8 mouse cellular contexts compared by ENCODE assay signal in genomic region chr5:24908820-24909716, GRCm38 (mm10).
DNase-seq lines count a peak whose midpoint lies in the region; ATAC-seq and TF ChIP-seq lines count a peak whose summit lies in the region.

No protein-coding gene starts in this region.

- peak overlapping the region; percentile 85 for H3K4me3 ChIP-seq in layer of hippocampus, adult 2 months
- H3K4me3 ChIP-seq in forebrain, embryonic 11.5 days (ENCODE audit: low read depth, low read length) = peak overlapping the region; percentile 83
- H3K4me3 ChIP-seq in hindbrain, embryonic 16.5 days (ENCODE audit: low read length) = peak overlapping the region; percentile 93
- peak overlapping the region; percentile 74 for H3K4me3 ChIP-seq in liver, embryonic 16.5 days (ENCODE audit: low read depth, low read length)
- H3K4me3 ChIP-seq in neural tube, embryonic 11.5 days (ENCODE audit: low read depth, low read length) = peak overlapping the region; percentile 64

- peak overlapping the region; percentile 85 for H3K9ac ChIP-seq in forebrain, embryonic 11.5 days (ENCODE audit: low read length)
- peak overlapping the region; percentile 97 for H3K9ac ChIP-seq in hindbrain, embryonic 16.5 days (ENCODE audit: low read depth, low read length)
- peak overlapping the region; percentile 64 for H3K9ac ChIP-seq in liver, embryonic 16.5 days (ENCODE audit: low read depth, low read length)
- peak overlapping the region; percentile 86 for H3K9ac ChIP-seq in neural tube, embryonic 11.5 days (ENCODE audit: low read length)

- H3K36me3 ChIP-seq in forebrain, embryonic 11.5 days (ENCODE audit: control insufficient read depth, insufficient read depth, low read length) = no peaks in the 10 kb centered on the region
- no peaks in the 10 kb centered on the region; the same call in 1 of the 2 replicates for H3K36me3 ChIP-seq in hindbrain, embryonic 16.5 days (ENCODE audit: control insufficient read depth, insufficient read depth, low read length)
- H3K36me3 ChIP-seq in liver, embryonic 16.5 days (ENCODE audit: control insufficient read depth, insufficient read depth) = no peaks in the 10 kb centered on the region
- no peaks in the 10 kb centered on the region for H3K36me3 ChIP-seq in neural tube, embryonic 11.5 days (ENCODE audit: control insufficient read depth, insufficient read depth, low read length)

- 10% methylated on average over 17 of the region's 19 CpGs for WGBS in forebrain, embryonic 11.5 days
- WGBS in hindbrain, embryonic 16.5 days = 13% methylated on average over 15 of the region's 19 CpGs
- 10% methylated on average over 16 of the region's 19 CpGs for WGBS in liver, embryonic 16.5 days (ENCODE audit: insufficient replicate concordance)
- 13% methylated on average over 15 of the region's 19 CpGs for WGBS in neural tube, embryonic 11.5 days

- peak overlapping the region; percentile 74 for H3K4me2 ChIP-seq in forebrain, embryonic 11.5 days (ENCODE audit: low read depth, low read length, severe bottlenecking)
- H3K4me2 ChIP-seq in hindbrain, embryonic 16.5 days (ENCODE audit: low read length) = peak overlapping the region; percentile 65
- peak overlapping the region; percentile 95 for H3K4me2 ChIP-seq in liver, embryonic 16.5 days (ENCODE audit: low read depth, low read length)
- H3K4me2 ChIP-seq in neural tube, embryonic 11.5 days (ENCODE audit: low read depth) = peak overlapping the region; percentile 61

- no peak for DNase-seq in layer of hippocampus, adult 2 months (ENCODE audit: low spot score in 2 of 2)
- DNase-seq in layer of hippocampus, adult 8-10 months (ENCODE audit: low spot score in 2 of 2) = no peak
- peak; percentile 49 for DNase-seq in c-Kit-positive CD71-negative TER-119-negative erythroid progenitor cells, embryonic 14.5 days (ENCODE audit: low read depth)
- peak; percentile 80 for DNase-seq in forebrain, embryonic 11.5 days (ENCODE audit: low spot score)
- DNase-seq in neural tube, embryonic 11.5 days (ENCODE audit: low spot score) = peak; percentile 63
- peak; percentile 83 for DNase-seq in thymus, postnatal 14 days

- H3K27me3 ChIP-seq in forebrain, embryonic 11.5 days (ENCODE audit: control insufficient read depth, insufficient read depth, low read length) = no peaks in the 10 kb centered on the region
- H3K27me3 ChIP-seq in hindbrain, embryonic 16.5 days (replicated peaks; ENCODE audit: control insufficient read depth, insufficient read depth, low read length) = no peaks in the 10 kb centered on the region
- H3K27me3 ChIP-seq in liver, embryonic 16.5 days (ENCODE audit: control insufficient read depth, insufficient read depth, low read depth, low read length) = peaks cover 15% of the 10 kb centered on the region
- no peaks in the 10 kb centered on the region for H3K27me3 ChIP-seq in neural tube, embryonic 11.5 days (ENCODE audit: control insufficient read depth, insufficient read depth, low read length)

- peaks cover 5% of the 10 kb centered on the region; the same call in 1 of the 2 replicates for H3K4me1 ChIP-seq in forebrain, embryonic 11.5 days (replicated peaks; ENCODE audit: control insufficient read depth, insufficient read depth, low read length)
- peaks cover 12% of the 10 kb centered on the region for H3K4me1 ChIP-seq in hindbrain, embryonic 16.5 days (ENCODE audit: control insufficient read depth, insufficient read depth, low read depth, low read length)
- H3K4me1 ChIP-seq in liver, embryonic 16.5 days (ENCODE audit: control insufficient read depth, low read depth, low read length) = peaks cover 10% of the 10 kb centered on the region
- H3K4me1 ChIP-seq in neural tube, embryonic 11.5 days (ENCODE audit: control insufficient read depth, insufficient read depth, low read length) = peaks cover 5% of the 10 kb centered on the region

- ATAC-seq in forebrain, embryonic 11.5 days (replicated peaks; ENCODE audit: low FRiP score) = peak; percentile 59; the same call in 1 of the 2 replicates
- no peak for ATAC-seq in hindbrain, embryonic 16.5 days
- no peak for ATAC-seq in liver, embryonic 16.5 days (ENCODE audit: low read depth)
- no peak; the same call in none of the 2 replicates for ATAC-seq in neural tube, embryonic 11.5 days (ENCODE audit: insufficient read depth, low FRiP score, low TSS enrichment)

- peak overlapping the region; percentile 95 for H3K27ac ChIP-seq in layer of hippocampus, adult 2 months
- peak overlapping the region; percentile 84 for H3K27ac ChIP-seq in forebrain, embryonic 11.5 days (ENCODE audit: low read depth, low read length)
- H3K27ac ChIP-seq in hindbrain, embryonic 16.5 days (ENCODE audit: low read depth, low read length) = peak overlapping the region; percentile 98
- H3K27ac ChIP-seq in liver, embryonic 16.5 days (ENCODE audit: low read length) = peak overlapping the region; percentile 85
- H3K27ac ChIP-seq in neural tube, embryonic 11.5 days (ENCODE audit: low read depth, low read length) = peak overlapping the region; percentile 77

- TF ChIP-seq CTCF in layer of hippocampus, adult 2 months (conservative IDR thresholded peaks at IDR 0.05) = peak; percentile 72

- no peaks in the 10 kb centered on the region for H3K9me3 ChIP-seq in forebrain, embryonic 11.5 days (ENCODE audit: control insufficient read depth, low read length)
- no peaks in the 10 kb centered on the region for H3K9me3 ChIP-seq in hindbrain, embryonic 16.5 days (ENCODE audit: control insufficient read depth, low read length)
- H3K9me3 ChIP-seq in liver, embryonic 16.5 days (replicated peaks; ENCODE audit: control insufficient read depth, low read length) = peaks cover 2% of the 10 kb centered on the region; the same call in 1 of the 2 replicates
- no peaks in the 10 kb centered on the region for H3K9me3 ChIP-seq in neural tube, embryonic 11.5 days (ENCODE audit: control insufficient read depth, low read length)

Comparison
In these comparisons a context has a peak if more than half of its experiments do, and no peak if none do; other contexts are left out.
1. DNase-seq: peak in c-Kit-positive CD71-negative TER-119-negative erythroid progenitor cells, embryonic 14.5 days (single experiment), forebrain, embryonic 11.5 days (single experiment), neural tube, embryonic 11.5 days (single experiment) and thymus, postnatal 14 days (single experiment); none in layer of hippocampus, adult 2 months (0 of 2) and layer of hippocampus, adult 8-10 months (0 of 2).
2. Peak in every context shown above with its lines, with median percentiles within 50 percentile points of each other: H3K27ac ChIP-seq, H3K4me3 ChIP-seq, H3K4me2 ChIP-seq and H3K9ac ChIP-seq.